Mouse (Mus musculus): ENCODE measurements around the gene Gm12695.
A peak's percentile ranks its signal among the peaks of the same experiment; 100 is the strongest.

The Gm12695 gene

GRCm38 (mm10) chr4:96697511-96698217 lies 87.3 kb downstream of the Gm12695 start:
- no peak for DNase-seq (ENCODE audit: low read depth)

DNA sequence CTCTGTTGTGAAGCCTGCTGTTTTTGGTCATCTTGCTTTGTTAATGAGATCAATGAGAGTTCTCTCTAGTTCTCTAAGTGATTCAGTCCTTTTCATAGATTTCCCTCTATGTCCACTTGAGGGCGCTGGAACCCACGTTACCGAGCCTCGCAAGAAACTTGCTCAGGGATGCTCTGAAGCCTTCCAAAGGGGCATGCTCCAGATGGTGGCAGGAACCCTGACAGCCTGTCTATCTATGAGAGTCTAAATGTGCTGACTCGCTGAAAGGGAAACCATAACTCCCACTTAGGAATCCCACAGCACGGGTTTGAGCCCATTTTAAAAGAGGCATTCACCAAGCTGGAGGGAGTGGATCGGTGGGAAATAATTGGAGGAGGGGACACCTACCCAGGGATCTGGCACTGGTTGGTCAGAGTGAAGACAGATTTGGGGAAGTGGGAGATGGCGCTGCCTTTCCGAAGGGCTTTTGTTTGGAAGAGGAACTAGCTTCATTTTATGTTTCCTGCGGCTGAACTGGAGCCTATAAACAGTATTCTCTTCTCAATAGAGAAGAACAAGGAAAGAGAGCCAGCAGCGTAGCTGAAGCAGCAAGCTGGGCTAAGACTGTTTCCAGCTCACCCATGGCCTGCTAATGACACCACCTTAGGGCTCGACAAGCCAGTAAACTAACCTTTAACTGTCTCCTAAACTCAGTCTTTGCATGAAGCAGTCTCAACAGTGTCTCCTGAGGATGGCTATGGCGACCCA lies 88.2 kb downstream of the Gm12695 start:
- peak; percentile 43 for DNase-seq (ENCODE audit: low read depth)

DNA sequence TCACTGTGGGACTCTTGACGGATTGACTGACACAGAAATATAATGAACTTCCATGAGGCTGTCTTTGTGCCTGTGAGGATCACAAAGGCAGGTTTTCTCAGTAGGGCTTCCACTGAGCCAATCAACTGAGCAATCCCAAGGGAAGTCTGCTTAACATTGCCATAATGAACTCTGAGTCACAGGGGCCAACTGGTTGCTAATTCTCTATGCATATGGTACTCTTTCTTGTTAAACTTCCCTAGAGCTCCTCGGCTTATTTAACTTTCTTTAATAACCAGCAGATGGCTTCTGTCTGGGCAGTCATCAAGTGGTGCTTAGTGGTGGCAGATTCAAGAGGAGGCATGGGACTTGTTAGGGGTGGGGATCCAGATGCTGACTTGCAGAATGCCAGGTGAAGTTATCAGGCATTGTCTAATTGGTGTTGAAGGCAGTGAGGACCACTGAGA lies 97.6 kb downstream of the Gm12695 start:
- DNase-seq (ENCODE audit: low read depth): no peak

DNA sequence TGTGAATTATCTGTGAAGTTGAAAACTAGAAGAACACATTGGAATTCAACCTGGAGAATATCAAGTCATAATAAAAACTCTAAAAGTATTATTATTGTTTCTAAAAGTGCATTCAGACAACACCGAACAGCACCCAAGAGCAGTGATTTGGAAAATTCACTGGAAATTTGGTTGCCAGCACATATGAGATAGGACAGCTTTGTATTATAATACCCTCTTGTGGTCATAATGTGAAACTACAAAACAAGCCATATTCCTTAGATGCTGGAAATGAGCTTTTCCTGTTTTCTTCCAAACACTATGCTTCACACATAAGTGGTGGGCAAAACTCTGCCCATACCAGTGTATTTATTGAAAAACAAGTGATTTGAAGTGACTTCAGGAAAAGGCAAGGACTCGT lies 101.5 kb downstream of the Gm12695 start:
- peak; percentile 4 for DNase-seq (ENCODE audit: low read depth)

DNA sequence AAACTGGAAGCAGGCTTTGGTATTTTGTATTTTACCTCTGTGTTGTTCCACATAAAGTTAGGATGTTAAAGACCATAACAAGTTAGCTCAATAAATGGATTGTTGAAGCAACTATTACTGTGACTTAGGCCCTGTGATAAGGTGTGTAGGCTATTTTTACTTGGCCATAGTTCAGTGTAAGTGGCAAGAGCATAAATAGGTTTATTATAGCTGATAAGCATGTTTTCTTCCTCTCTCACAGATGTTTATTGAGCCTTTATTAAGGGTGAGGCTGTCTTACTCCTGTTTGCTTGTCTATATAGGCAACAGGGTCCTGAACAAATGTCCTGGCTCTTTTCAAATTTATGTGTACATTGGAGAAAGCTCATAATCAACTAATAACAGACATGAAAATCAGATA lies 104.0 kb downstream of the Gm12695 start:
- no peak for DNase-seq (ENCODE audit: low read depth)

DNA sequence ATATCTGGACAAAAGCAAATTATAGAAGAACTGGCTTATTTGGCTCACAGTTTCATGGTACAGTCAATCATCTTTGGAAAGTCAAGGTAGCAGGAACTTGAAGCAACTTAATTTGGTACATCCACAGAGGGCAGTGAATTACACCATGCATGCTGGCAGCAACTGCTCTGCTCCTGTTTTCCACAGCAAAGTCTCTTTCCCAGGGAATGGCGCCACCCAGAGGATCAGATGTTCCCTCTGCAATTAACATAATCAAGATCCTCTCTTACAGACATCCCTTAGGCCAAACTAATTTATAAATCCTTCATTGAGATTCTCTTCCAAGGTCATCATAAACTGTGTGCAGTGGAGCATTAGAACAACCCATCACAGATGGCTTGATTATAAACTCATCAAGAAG lies 104.8 kb downstream of the Gm12695 start:
- DNase-seq (ENCODE audit: low read depth): no peak

All from 416B (cell line).